Mouse (Mus musculus) ES-Bruce4 (cell line): Measurements from ENCODE around the gene Adamts1. TPM values are rescaled to one million over a fixed set of nuclear protein-coding genes. Genes with fewer than 3 reads are reported as not detected.

Experiments used
- H3K27ac ChIP-seq: 2 replicates; pipeline ENCODE4 v1.5.1; 2012; ENCODE audit warnings: low read length, inconsistent platforms; ENCODE audit not compliant: insufficient read depth
- H3K27me3 ChIP-seq: 2 replicates; pipeline ENCODE4 v1.6.1; 2012; ENCODE audit warnings: mild to moderate bottlenecking, low read length, inconsistent platforms; ENCODE audit not compliant: control insufficient read depth, poor library complexity, insufficient read depth, severe bottlenecking
- H3K36me3 ChIP-seq: 2 replicates; pipeline ENCODE4 v1.6.1; 2012; ENCODE audit warnings: inconsistent platforms, mild to moderate bottlenecking, low read length, moderate library complexity; ENCODE audit not compliant: control insufficient read depth, poor library complexity, insufficient read depth, severe bottlenecking
- H3K4me1 ChIP-seq: one replicate; pipeline ENCODE4 v1.8.1; 2011; ENCODE audit warnings: low read length; ENCODE audit not compliant: control insufficient read depth, insufficient read depth
- H3K4me3 ChIP-seq: 2 replicates; pipeline ENCODE4 v1.5.1; 2011; ENCODE audit warnings: low read depth, mild to moderate bottlenecking, low read length
- H3K9ac ChIP-seq: 2 replicates; pipeline ENCODE4 v1.6.1; 2012; ENCODE audit warnings: low read depth, mild to moderate bottlenecking, inconsistent platforms; ENCODE audit not compliant: poor library complexity, severe bottlenecking
- H3K9me3 ChIP-seq: replicated peaks from 2 replicates; pipeline ENCODE4 v1.6.1; 2012; ENCODE audit warnings: mild to moderate bottlenecking, low read length, inconsistent platforms; ENCODE audit not compliant: control insufficient read depth, poor library complexity, insufficient read depth, severe bottlenecking
- CTCF ChIP-seq: IDR thresholded peaks from one replicate; pipeline ENCODE4 v1.8.1; 2011; ENCODE audit warnings: low read depth, low read length
- EP300 ChIP-seq: IDR thresholded peaks from 2 replicates; pipeline ENCODE4 v1.6.1; 2011; ENCODE audit warnings: low read depth, low read length; ENCODE audit not compliant: insufficient read depth
- POLR2A ChIP-seq: IDR thresholded peaks from one replicate; pipeline ENCODE4 v1.8.1; 2011; ENCODE audit warnings: low read length; ENCODE audit not compliant: insufficient read depth
- polyA plus RNA-seq: library from polyadenylated mRNA; stranded (reverse); fragments of >200 nt; gene quantifications from 2 replicates; pipeline ENCODE4 v1.2.4, GENCODE M21; 2011; ENCODE audit warnings: low read depth; ENCODE audit not compliant: missing spikeins, insufficient read depth, insufficient read length

The Adamts1 gene
- polyA plus RNA-seq, 1 experiment: 3.9 TPM

DNA sequence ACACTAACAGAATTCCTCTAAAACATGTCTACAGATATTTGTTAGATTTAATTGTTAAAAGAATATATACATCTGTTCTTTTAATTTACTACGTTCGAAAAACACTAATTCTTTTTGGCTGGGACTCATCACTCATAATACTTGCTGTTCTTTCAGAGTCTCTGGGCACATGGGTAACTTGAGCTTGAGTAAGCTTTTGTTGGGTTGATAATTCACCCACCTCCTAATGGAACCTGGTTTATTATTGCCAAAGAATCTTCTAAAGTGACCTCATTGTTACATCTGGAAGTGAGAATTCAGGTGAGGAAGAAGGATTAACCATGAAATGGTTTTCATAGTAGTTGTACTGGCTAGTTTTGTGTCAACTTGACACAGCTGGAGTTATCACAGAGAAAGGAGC is 21.8 kb downstream of the Adamts1 start:
- Histone ChIP-seq H3K4me3 (no peak overlapping the region), H3K36me3 (no peaks in the 10 kb centered on the region), H3K4me1 (no peaks in the 10 kb centered on the region), H3K9ac (no peak overlapping the region), H3K27me3 (no peaks in the 10 kb centered on the region), H3K27ac (no peak overlapping the region), H3K9me3 (no peaks in the 10 kb centered on the region)
- TF ChIP-seq CTCF: no peak
- no peak for TF ChIP-seq EP300
- no peak for TF ChIP-seq POLR2A

DNA sequence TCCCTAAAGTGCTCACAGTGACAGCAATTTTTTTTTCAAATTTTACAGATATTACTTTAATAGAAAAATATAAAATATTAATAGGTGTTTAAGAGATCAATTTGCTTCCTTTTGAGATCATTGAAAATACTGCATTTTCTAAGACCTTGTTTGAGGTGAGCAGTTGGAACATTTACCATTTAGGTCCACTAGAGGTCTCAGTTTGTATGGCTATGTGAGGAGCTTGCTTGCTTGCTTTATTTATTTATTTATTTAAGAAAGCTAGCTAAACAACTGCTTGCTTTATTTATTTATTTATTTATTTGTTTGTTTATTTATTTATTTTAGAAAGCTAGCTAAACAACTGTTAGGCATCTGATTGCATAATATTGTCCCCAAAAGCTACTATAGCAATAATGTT is 23.1 kb downstream of the Adamts1 start:
- TF ChIP-seq EP300: no peak
- no peak for TF ChIP-seq POLR2A
- TF ChIP-seq CTCF: no peak
- Histone ChIP-seq H3K9ac (no peak overlapping the region), H3K27me3 (no peaks in the 10 kb centered on the region), H3K9me3 (no peaks in the 10 kb centered on the region), H3K36me3 (no peaks in the 10 kb centered on the region), H3K27ac (no peak overlapping the region), H3K4me3 (no peak overlapping the region), H3K4me1 (no peaks in the 10 kb centered on the region)

DNA sequence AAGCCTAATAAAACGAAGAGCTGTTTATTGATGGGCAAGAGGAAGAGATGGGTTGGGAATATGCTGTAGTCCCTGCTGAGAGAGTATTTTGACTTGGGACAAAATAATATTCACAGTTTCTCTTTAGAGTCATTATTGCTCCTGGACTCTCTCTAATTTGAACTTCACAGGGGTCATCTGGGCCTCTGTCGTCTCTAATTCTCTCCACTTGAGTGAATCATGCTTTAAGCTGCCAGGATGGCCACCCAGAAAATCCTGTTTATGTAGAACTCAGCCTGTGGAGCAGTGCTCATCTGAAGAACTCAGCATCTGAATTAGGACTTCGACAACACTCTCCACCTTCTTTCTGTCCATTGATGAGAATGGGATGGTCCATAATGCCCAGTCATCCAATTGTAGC is 30.6 kb downstream of the Adamts1 start:
- Histone ChIP-seq H3K36me3 (no peaks in the 10 kb centered on the region), H3K4me3 (no peak overlapping the region), H3K27me3 (no peaks in the 10 kb centered on the region), H3K4me1 (no peaks in the 10 kb centered on the region), H3K27ac (no peak overlapping the region), H3K9ac (no peak overlapping the region), H3K9me3 (no peaks in the 10 kb centered on the region)
- TF ChIP-seq EP300 (no peak), POLR2A (no peak), CTCF (no peak)

DNA sequence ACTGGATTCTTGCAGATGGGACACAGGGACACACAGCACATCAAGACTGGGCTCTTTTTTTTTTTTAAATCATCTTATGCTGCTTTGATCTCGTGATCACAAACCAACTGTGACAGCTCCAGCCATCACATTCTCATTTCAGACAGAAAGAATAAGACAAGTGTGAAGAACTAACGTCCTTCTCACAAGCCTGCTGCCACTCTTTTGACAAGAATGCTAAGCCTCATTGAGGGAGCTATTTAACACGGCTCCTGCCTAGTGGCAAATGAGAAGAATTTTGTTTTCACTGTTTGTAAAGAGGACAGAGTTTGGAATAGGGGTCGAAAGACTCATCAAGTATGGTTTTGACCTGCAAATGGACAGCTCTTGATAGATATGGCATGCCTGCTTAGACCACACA is 35.6 kb downstream of the Adamts1 start:
- Histone ChIP-seq H3K27me3 (no peaks in the 10 kb centered on the region), H3K27ac (no peak overlapping the region), H3K9me3 (no peaks in the 10 kb centered on the region), H3K9ac (no peak overlapping the region), H3K4me3 (no peak overlapping the region), H3K4me1 (no peaks in the 10 kb centered on the region), H3K36me3 (no peaks in the 10 kb centered on the region)
- no peak for TF ChIP-seq CTCF
- TF ChIP-seq EP300: no peak
- no peak for TF ChIP-seq POLR2A

DNA sequence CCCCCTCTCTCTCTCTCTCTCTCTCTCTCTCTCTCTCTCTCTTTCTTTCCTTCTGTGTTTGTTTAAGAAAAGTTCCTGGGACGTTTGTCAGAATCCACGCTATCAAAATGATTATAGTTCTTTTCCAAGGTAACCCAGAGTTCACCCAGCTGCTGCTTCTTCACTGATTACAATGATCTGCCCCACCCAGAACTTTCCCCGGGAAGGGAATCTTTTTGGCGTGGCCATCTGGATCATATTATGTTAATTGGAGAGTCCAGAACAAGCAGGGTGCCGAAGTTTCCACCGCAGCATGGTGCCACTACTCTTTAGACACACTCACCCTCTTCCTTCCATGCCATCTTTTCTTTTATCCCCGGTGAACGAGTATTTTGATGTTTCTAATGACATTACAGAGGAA is 37.2 kb downstream of the Adamts1 start:
- TF ChIP-seq CTCF: no peak
- no peak for TF ChIP-seq POLR2A
- TF ChIP-seq EP300: no peak
- Histone ChIP-seq H3K27ac (no peak overlapping the region), H3K9me3 (no peaks in the 10 kb centered on the region), H3K36me3 (no peaks in the 10 kb centered on the region), H3K4me1 (no peaks in the 10 kb centered on the region), H3K27me3 (no peaks in the 10 kb centered on the region), H3K9ac (no peak overlapping the region), H3K4me3 (no peak overlapping the region)

DNA sequence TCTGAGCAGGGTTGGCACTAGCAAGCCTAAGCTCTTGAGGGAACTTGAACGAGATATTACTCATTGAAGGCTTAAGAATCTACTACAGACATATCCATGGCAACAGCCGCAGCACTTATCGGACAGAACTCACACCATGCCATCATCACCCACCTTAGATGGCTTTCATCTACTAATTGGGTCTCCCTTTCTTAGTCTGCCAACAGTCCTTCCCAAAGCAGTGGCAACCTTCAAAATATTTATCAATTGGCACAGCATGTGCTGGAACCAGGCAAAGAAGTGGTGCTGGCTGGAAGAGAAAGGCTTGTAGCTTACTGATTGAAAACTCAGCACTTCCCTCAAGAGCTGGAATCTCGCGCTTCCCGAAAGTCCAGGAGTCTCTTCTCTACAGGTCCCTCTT is 37.7 kb downstream of the Adamts1 start:
- TF ChIP-seq EP300: no peak
- TF ChIP-seq CTCF: no peak
- TF ChIP-seq POLR2A: no peak
- H3K4me3 ChIP-seq: no peak overlapping the region
- H3K27ac ChIP-seq: no peak overlapping the region
- no peaks in the 10 kb centered on the region for H3K27me3 ChIP-seq
- no peaks in the 10 kb centered on the region for H3K36me3 ChIP-seq
- H3K9ac ChIP-seq: no peak overlapping the region
- no peaks in the 10 kb centered on the region for H3K4me1 ChIP-seq
- H3K9me3 ChIP-seq: no peaks in the 10 kb centered on the region
